Comparison of ENCODE assay signal across 8 mouse cellular contexts in the genomic region with DNA sequence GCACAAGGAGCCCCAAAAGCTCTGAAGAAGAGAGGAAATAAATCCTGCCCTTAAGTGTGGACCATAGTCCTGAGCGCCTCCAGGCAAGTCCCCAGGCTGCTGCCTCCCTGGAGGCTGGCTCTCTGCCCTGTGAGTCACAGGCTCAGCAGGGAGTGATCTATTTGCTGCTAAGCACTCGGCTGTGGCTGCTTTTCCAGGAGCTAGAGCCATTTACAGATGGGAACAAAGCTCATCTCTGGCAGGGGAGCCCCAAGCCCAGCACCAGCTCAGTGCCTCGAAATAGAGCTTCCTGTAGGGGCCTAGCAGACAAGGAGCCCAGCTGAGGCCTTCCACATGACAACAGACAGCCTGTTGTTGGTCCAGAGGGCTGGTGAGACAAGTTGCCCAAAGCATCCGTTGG. TPM values are rescaled to one million over a fixed set of nuclear protein-coding genes. Genes with fewer than 3 reads are reported as not detected.
DNase-seq lines count a peak whose midpoint lies in the region.
"Had no signal": no experiment of that assay in that cellular context is flagged by ENCODE, and none has a peak within 500 bp of the region (broad histone marks: within the 10 kb centered on the region; RNA-seq: fewer than 3 reads in every experiment).

No protein-coding gene starts in this region.

- DNase-seq in retina, postnatal 1 day: peak; percentile 41
- DNase-seq in retina, embryonic 14.5 days (ENCODE audit: low spot score): no peak
- DNase-seq in cerebellum, adult 9-10 months: peak; percentile 81
- peak; percentile 41 to 48 for DNase-seq in heart, postnatal 10 days
- DNase-seq in left cerebral cortex, postnatal 25 days (ENCODE audit: low spot score in 2 of 2): peak; percentile 72 to 94
- DNase-seq in telencephalon, adult 2 months (ENCODE audit: low read depth, low spot score): peak; percentile 93
- DNase-seq in thymus, postnatal 0 days (ENCODE audit: low spot score): no peak

- intact Hi-C loops in heart, postnatal 10 days (cut with DNase I): no loop called here
- intact Hi-C loops in left cerebral cortex, postnatal 25 days (cut with DNase I): no loop called here

RNA-seq across cellular contexts. Expression of a gene that starts 37.5 kb away (rescaled TPM):
- 1 to 10 TPM; 1.7 to 2.2 TPM for total RNA-seq in heart, postnatal 10 days (2021)
- 10 to 100 TPM; 49.4 to 55.7 TPM for total RNA-seq in left cerebral cortex, postnatal 25 days (2021)
- polyA plus RNA-seq in thymus, postnatal 0 days (2015; fragmentation: Nextera tagmentation; extraction: Ambion mirVana): 0.05 TPM in 2 replicates
- polyA plus RNA-seq: myocyte had no signal

Comparison
In these comparisons a context has a peak if more than half of its experiments do, and no peak if none do; other contexts are left out.
1. DNase-seq: peak in retina, postnatal 1 day (single experiment), cerebellum, adult 9-10 months (single experiment), heart, postnatal 10 days (2 of 2), left cerebral cortex, postnatal 25 days (2 of 2) and telencephalon, adult 2 months (single experiment); none in retina, embryonic 14.5 days (single experiment) and thymus, postnatal 0 days (single experiment).
2. RNA of a gene that starts 37.5 kb away (total RNA-seq): 49.4 to 55.7 TPM in left cerebral cortex, postnatal 25 days; 1.7 to 2.2 TPM in heart, postnatal 10 days; every median in the first group is over 10 times any median in the second.